Mouse (Mus musculus) bone marrow macrophage, adult 2 months (primary cell): ENCODE measurements around the gene Efcab10.

Experiments
- CTCF ChIP-seq: IDR thresholded peaks from 2 replicates; pipeline ENCODE4 v1.5.1; 2012; ENCODE audit warnings: low read depth, mild to moderate bottlenecking, low read length, moderate library complexity
- POLR2A ChIP-seq: IDR thresholded peaks from 2 replicates; pipeline ENCODE4 v1.6.1; 2012; ENCODE audit warnings: mild to moderate bottlenecking, low read depth, low read length, borderline replicate concordance

- TF ChIP-seq CTCF (no peak), POLR2A (no peak)
Measured at GRCm38 (mm10) chr12:33411580-33412151, 17.0 kb downstream of the Efcab10 start.
